Mouse (Mus musculus): Measurements from ENCODE around the gene Tmem132a. TPM values are rescaled to one million over a fixed set of nuclear protein-coding genes. Genes with fewer than 3 reads are reported as not detected.

Tmem132a gene
- total and polyA plus RNA-seq, 3 experiments, result 2.9 to 22.9 TPM; not detected in 1

DNA sequence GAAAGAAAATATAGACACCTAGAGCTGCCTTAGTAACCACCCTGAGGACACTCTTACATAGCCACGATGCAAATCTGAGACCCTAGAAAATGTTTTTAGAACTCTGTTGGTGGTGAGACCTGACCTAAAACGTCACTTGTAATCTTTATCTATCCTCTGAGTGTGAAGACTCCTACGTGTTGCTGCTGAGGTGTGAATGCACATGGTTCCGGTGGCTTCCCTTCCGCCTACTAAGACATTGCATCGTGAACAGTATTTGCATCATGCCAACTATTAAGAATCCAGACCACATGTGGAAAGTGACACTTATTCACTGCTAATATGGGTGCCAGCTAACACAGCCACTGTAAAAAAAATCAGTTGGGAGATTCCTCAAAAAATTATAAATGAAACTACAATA lies 53.9 kb downstream of the Tmem132a start:
- Histone ChIP-seq H3K79me2 (replicated peaks; ENCODE audit: control insufficient read depth, extremely low read depth, insufficient read depth, poor library complexity, severe bottlenecking) (no peaks in the 10 kb centered on the region), H3K27me3 (replicated peaks) (no peaks in the 10 kb centered on the region), H3K4me3 (replicated peaks in 1 of 3; ENCODE audit: low read depth in 2 of 3, low read length in 2 of 3, poor library complexity in 1 of 3) (no peak overlapping the region), H3K4me2 (ENCODE audit: insufficient read depth, low read depth, poor library complexity, severe bottlenecking) (no peak overlapping the region), H3K36me3 (replicated peaks in 1 of 2; ENCODE audit: control insufficient read depth in 1 of 2, insufficient read depth in 1 of 2, low read length in 1 of 2) (no peaks in the 10 kb centered on the region), H3K4me1 (ENCODE audit: control insufficient read depth in 1 of 2, insufficient read depth in 2 of 2) (peaks cover 0 to 9% of the 10 kb centered on the region in 2 experiments; a peak in 1 of 4 replicates), H3K9ac (ENCODE audit: insufficient read depth, low read depth) (no peak overlapping the region), H3K9me3 (replicated peaks; ENCODE audit: low read length) (no peaks in the 10 kb centered on the region), H3K27ac (ENCODE audit: insufficient read depth, low read depth) (no peak overlapping the region)
- dilution Hi-C loops (cut with MboI; ENCODE audit: extremely low pct_ligation_motif_present, extremely low pct_unique_long_range_greater_than_20kb, low sequenced_read_pairs) (no loop called here), in situ Hi-C loops (cut with MboI; ENCODE audit: low pct_ligation_motif_present, low pct_unique_long_range_greater_than_20kb, low sequenced_read_pairs) (no loop called here)
- no peak for DNase-seq (ENCODE audit: extremely low read depth)
- TF ChIP-seq CHD1 (IDR thresholded peaks at IDR 0.05; ENCODE audit: low read depth, low read length) (no peak), RAD21 (IDR thresholded peaks at IDR 0.05; ENCODE audit: low read depth, low read length) (no peak), POLR2AphosphoS2 (IDR thresholded peaks at IDR 0.05; ENCODE audit: low read depth, low read length) (no peak), TCF12 (IDR thresholded peaks at IDR 0.05; ENCODE audit: low read depth, low read length) (no peak), TBP (conservative IDR thresholded peaks at IDR 0.05; ENCODE audit: low read depth, low read length) (no peak), IRF4 (IDR thresholded peaks at IDR 0.05; ENCODE audit: low read depth, low read length) (no peak), RCOR1 (conservative IDR thresholded peaks at IDR 0.05; ENCODE audit: low read depth, low read length) (no peak), USF2 (conservative IDR thresholded peaks at IDR 0.05; ENCODE audit: low read depth, low read length) (no peak), ELF1 (IDR thresholded peaks at IDR 0.05; ENCODE audit: low read depth, low read length) (no peak), KAT2A (IDR thresholded peaks at IDR 0.05; ENCODE audit: insufficient replicate concordance, low read length) (no peak), ETS1 (conservative IDR thresholded peaks at IDR 0.05; ENCODE audit: low read depth, low read length) (no peak), UBTF (IDR thresholded peaks at IDR 0.05; ENCODE audit: low read depth, low read length) (no peak)

DNA sequence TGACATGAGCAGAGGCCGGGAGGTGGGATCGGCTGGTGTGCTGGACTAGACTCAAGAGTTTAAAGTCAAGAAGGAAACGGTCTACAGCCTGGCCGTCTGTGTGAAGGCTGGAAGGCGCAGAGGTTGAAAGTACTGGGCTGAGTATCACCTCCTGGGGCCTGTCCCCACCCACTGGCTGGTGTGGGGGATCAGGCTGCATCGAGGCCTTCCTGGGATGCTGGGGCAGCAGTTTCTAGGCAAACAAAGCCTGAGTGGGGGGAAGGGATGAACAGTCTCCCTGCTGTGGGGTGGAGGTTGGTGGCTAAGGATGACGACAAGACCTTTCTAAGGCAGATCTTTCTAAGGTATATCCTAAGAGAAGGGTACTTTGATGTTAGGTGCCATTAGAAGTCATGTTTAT lies 55.8 kb downstream of the Tmem132a start:
- no peak overlapping the region for H3K4me3 ChIP-seq (replicated peaks in 1 of 3; ENCODE audit: low read depth in 2 of 3, low read length in 2 of 3, poor library complexity in 1 of 3)
- H3K36me3 ChIP-seq (replicated peaks in 1 of 2; ENCODE audit: control insufficient read depth in 1 of 2, insufficient read depth in 1 of 2, low read length in 1 of 2), result no peaks in the 10 kb centered on the region
- H3K4me1 ChIP-seq (ENCODE audit: control insufficient read depth in 1 of 2, insufficient read depth in 2 of 2), result peaks cover 0 to 6% of the 10 kb centered on the region in 2 experiments; a peak in 1 of 4 replicates
- no peak overlapping the region for H3K9ac ChIP-seq (ENCODE audit: insufficient read depth, low read depth)
- H3K79me2 ChIP-seq (replicated peaks; ENCODE audit: control insufficient read depth, extremely low read depth, insufficient read depth, poor library complexity, severe bottlenecking), result no peaks in the 10 kb centered on the region
- H3K4me2 ChIP-seq (ENCODE audit: insufficient read depth, low read depth, poor library complexity, severe bottlenecking), result no peak overlapping the region
- dilution Hi-C loops (cut with MboI; ENCODE audit: extremely low pct_ligation_motif_present, extremely low pct_unique_long_range_greater_than_20kb, low sequenced_read_pairs) (no loop called here), in situ Hi-C loops (cut with MboI; ENCODE audit: low pct_ligation_motif_present, low pct_unique_long_range_greater_than_20kb, low sequenced_read_pairs) (no loop called here)
- no peaks in the 10 kb centered on the region for H3K27me3 ChIP-seq (replicated peaks)
- no peak overlapping the region for H3K27ac ChIP-seq (ENCODE audit: insufficient read depth, low read depth)
- no peak for DNase-seq (ENCODE audit: extremely low read depth)
- no peak for TF ChIP-seq EP300 (IDR thresholded peaks at IDR 0.05; ENCODE audit: low read length)
- no peak for TF ChIP-seq UBTF (IDR thresholded peaks at IDR 0.05; ENCODE audit: low read depth, low read length)
- TF ChIP-seq MAZ (IDR thresholded peaks at IDR 0.05; ENCODE audit: low read depth, low read length), result no peak
- H3K9me3 ChIP-seq (replicated peaks; ENCODE audit: low read length), result no peaks in the 10 kb centered on the region

GRCm38 (mm10) chr19:10813039-10813438 lies 56.7 kb downstream of the Tmem132a start:
- TF ChIP-seq EP300 (IDR thresholded peaks at IDR 0.05; ENCODE audit: low read length), result no peak
- Histone ChIP-seq H3K9ac (ENCODE audit: insufficient read depth, low read depth) (no peak overlapping the region), H3K4me2 (ENCODE audit: insufficient read depth, low read depth, poor library complexity, severe bottlenecking) (no peak overlapping the region), H3K79me2 (replicated peaks; ENCODE audit: control insufficient read depth, extremely low read depth, insufficient read depth, poor library complexity, severe bottlenecking) (no peaks in the 10 kb centered on the region), H3K27ac (ENCODE audit: insufficient read depth, low read depth) (no peak overlapping the region), H3K4me1 (ENCODE audit: control insufficient read depth in 1 of 2, insufficient read depth in 2 of 2) (peaks cover 2 to 7% of the 10 kb centered on the region in 2 experiments; a peak in 3 of 4 replicates), H3K9me3 (replicated peaks; ENCODE audit: low read length) (no peaks in the 10 kb centered on the region), H3K27me3 (replicated peaks) (no peaks in the 10 kb centered on the region), H3K36me3 (replicated peaks in 1 of 2; ENCODE audit: control insufficient read depth in 1 of 2, insufficient read depth in 1 of 2, low read length in 1 of 2) (no peaks in the 10 kb centered on the region), H3K4me3 (replicated peaks in 1 of 3; ENCODE audit: low read depth in 2 of 3, low read length in 2 of 3, poor library complexity in 1 of 3) (no peak overlapping the region)
- dilution Hi-C loops (cut with MboI; ENCODE audit: extremely low pct_ligation_motif_present, extremely low pct_unique_long_range_greater_than_20kb, low sequenced_read_pairs), result no loop called here
- no peak for DNase-seq (ENCODE audit: extremely low read depth)
- in situ Hi-C loops (cut with MboI; ENCODE audit: low pct_ligation_motif_present, low pct_unique_long_range_greater_than_20kb, low sequenced_read_pairs), result no loop called here
